Mouse (Mus musculus) hindbrain, postnatal 0 days (tissue): ENCODE data around the gene Orc3. TPM values are rescaled to one million over a fixed set of nuclear protein-coding genes. Genes with fewer than 3 reads are reported as not detected.

Experiments used
- ATAC-seq: fragments of 200-750 bp; cut with Nextera tagmentation; 2 replicates; pipeline ENCODE4 v1.8.0; 2017; ENCODE audit warnings: mild to moderate bottlenecking, moderate TSS enrichment, moderate library complexity
- DNase-seq: peaks from one replicate; pipeline ENCODE4 v3.0.0-alpha.2; 2015; ENCODE audit warnings: low spot score
- H3K27ac ChIP-seq: fragments of 300-500 bp; sonication (generic); 2 replicates; pipeline ENCODE4 v1.5.1; 2014; ENCODE audit warnings: mild to moderate bottlenecking
- H3K27me3 ChIP-seq: fragments of 300-500 bp; sonication (generic); 2 replicates; pipeline ENCODE4 v1.6.1; 2014; ENCODE audit warnings: low read length, mixed read lengths; ENCODE audit not compliant: insufficient read depth
- H3K36me3 ChIP-seq: fragments of 300-500 bp; sonication (generic); 2 replicates; pipeline ENCODE4 v1.6.1; 2014; ENCODE audit warnings: low read length, mixed read lengths; ENCODE audit not compliant: insufficient read depth
- H3K4me1 ChIP-seq: fragments of 300-500 bp; sonication (generic); 2 replicates; pipeline ENCODE4 v1.6.1; 2014; ENCODE audit warnings: antibody characterized with exemption, low read length, mixed read lengths; ENCODE audit not compliant: insufficient read depth
- H3K4me2 ChIP-seq: fragments of 300-500 bp; sonication (generic); 2 replicates; pipeline ENCODE4 v1.6.1; 2014; ENCODE audit warnings: low read depth, mild to moderate bottlenecking, low read length, moderate library complexity, mixed read lengths
- H3K4me3 ChIP-seq: fragments of 300-500 bp; sonication (generic); 2 replicates; pipeline ENCODE4 v1.5.1; 2014; ENCODE audit warnings: low read length
- H3K9ac ChIP-seq: fragments of 300-500 bp; sonication (generic); replicated peaks from 2 replicates; pipeline ENCODE4 v1.6.1; 2014; ENCODE audit warnings: mild to moderate bottlenecking, low read length, moderate library complexity, mixed read lengths
- H3K9me3 ChIP-seq: fragments of 300-500 bp; sonication (generic); 2 replicates; pipeline ENCODE4 v1.6.1; 2016; ENCODE audit warnings: low read length, mixed read lengths
- CTCF ChIP-seq: IDR thresholded peaks from 2 replicates; pipeline ENCODE4 v1.5.1; 2016; ENCODE audit warnings: antibody characterized with exemption, control low read depth, low read depth
- WGBS: fragments of 180-500 bp; shearing (Covaris S2); extraction: QIAGEN DNeasy Blood & Tissue Kit; methylation state at CpG from one replicate; pipeline ENCODE4 v1.1.7; 2014; 5-methylcytosine and 5-hydroxymethylcytosine counted together
- polyA plus RNA-seq: library from polyadenylated mRNA; unstranded; fragments of >200 nt; fragmentation: Nextera tagmentation; extraction: Ambion mirVana; gene quantifications from 2 replicates; pipeline ENCODE4 v1.2.1, GENCODE M21; 2015
- total RNA-seq: library from RNA; depleted of rRNA; stranded (reverse); fragments of >200 nt; gene quantifications from 2 replicates; pipeline ENCODE4 v1.2.3, GENCODE M21; 2014

Orc3 gene
- total and polyA plus RNA-seq, 2 experiments from 2014 or later, result 61.8 to 68.0 TPM

DNA sequence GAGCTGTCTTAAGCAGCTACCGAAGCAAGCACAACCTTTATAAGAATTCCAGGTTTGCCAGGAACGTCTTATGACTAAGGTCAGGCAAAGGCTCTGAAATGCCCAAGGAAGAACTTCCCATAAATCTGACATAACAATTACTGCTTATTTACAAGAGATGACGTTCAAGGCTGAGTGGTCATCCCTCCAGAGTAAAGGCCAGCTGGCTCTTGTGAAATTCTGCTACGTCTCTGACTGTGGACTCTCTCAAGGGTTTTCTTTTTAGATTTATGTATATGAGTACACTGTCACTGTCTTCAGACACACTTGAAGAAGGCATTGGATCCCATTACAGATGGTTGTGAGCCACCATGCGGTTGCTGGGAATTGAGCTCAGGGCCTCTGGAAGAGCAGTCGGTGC is 11.7 kb upstream of the Orc3 start:
- H3K36me3 ChIP-seq, result peaks cover 25% of the 10 kb centered on the region; the same call in 1 of the 2 replicates
- WGBS, result 92% methylated on average over 6 of the region's 6 CpGs
- H3K9me3 ChIP-seq, result no peaks in the 10 kb centered on the region

GRCm38 (mm10) chr4:34625556-34625955 is 10.8 kb upstream of the Orc3 start:
- no peak for TF ChIP-seq CTCF
- Histone ChIP-seq H3K9ac (no peak overlapping the region), H3K36me3 (peaks cover 21% of the 10 kb centered on the region; the same call in 1 of the 2 replicates), H3K9me3 (no peaks in the 10 kb centered on the region), H3K4me2 (no peak overlapping the region), H3K4me1 (no peaks in the 10 kb centered on the region), H3K27ac (no peak overlapping the region), H3K4me3 (no peak overlapping the region), H3K27me3 (no peaks in the 10 kb centered on the region)
- WGBS, result 95% methylated on average over 4 of the region's 4 CpGs
- ATAC-seq (no peak), DNase-seq (no peak)

More for the DNA sequence above, 11.7 kb upstream of the Orc3 start:
- no peak overlapping the region for H3K4me2 ChIP-seq
- H3K27ac ChIP-seq, result no peak overlapping the region
- H3K4me3 ChIP-seq, result no peak overlapping the region
- ATAC-seq (no peak), DNase-seq (no peak)
- no peak for TF ChIP-seq CTCF
- H3K4me1 ChIP-seq, result no peaks in the 10 kb centered on the region
- H3K27me3 ChIP-seq, result no peaks in the 10 kb centered on the region
- H3K9ac ChIP-seq, result no peak overlapping the region

GRCm38 (mm10) chr4:34616146-34616545 is 1.4 kb upstream of the Orc3 start:
- H3K4me2 ChIP-seq, result peak overlapping the region; percentile 82
- TF ChIP-seq CTCF, result no peak
- 47% methylated on average over 8 of the region's 8 CpGs for WGBS
- peaks cover 17% of the 10 kb centered on the region for H3K4me1 ChIP-seq
- H3K9me3 ChIP-seq, result no peaks in the 10 kb centered on the region
- peak overlapping the region; percentile 65 for H3K4me3 ChIP-seq
- H3K36me3 ChIP-seq, result no peaks in the 10 kb centered on the region
- peak overlapping the region; percentile 45; the same call in 1 of the 2 replicates for H3K27ac ChIP-seq
- H3K27me3 ChIP-seq, result no peaks in the 10 kb centered on the region
- peak overlapping the region; percentile 73; the same call in 1 of the 2 replicates for H3K9ac ChIP-seq
- no peak for ATAC-seq
- no peak for DNase-seq

DNA sequence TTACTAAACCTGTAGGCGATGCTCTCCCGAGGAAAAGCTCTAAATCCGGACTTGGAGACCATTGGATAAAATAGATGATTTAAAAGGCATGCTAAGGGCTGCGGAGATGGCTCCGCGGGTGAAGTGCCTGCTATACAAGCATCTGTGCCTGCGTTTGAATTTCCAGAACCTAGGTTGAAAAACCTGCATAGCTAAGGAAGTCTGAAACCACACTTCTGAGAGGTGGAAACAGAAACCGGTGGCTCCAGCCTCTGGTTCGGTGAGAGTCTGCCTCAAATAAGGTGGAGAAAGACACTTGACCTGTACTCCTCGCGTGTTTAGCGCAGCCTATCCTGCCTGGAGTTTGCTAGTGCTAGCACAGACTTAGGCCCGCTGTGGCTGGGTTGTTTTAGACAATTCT is 559 bp upstream of the Orc3 start:
- 2% methylated on average over 13 of the region's 13 CpGs for WGBS
- no peak for TF ChIP-seq CTCF

GRCm38 (mm10) chr4:34613571-34614145 is 1.1 kb downstream of the Orc3 start:
- H3K27me3 ChIP-seq, result no peaks in the 10 kb centered on the region
- no peak for ATAC-seq
- H3K4me3 ChIP-seq, result peak overlapping the region; percentile 65
- peaks cover 5% of the 10 kb centered on the region; the same call in 1 of the 2 replicates for H3K36me3 ChIP-seq
- no peak overlapping the region for H3K27ac ChIP-seq
- H3K4me1 ChIP-seq, result peaks cover 17% of the 10 kb centered on the region
- peak overlapping the region; percentile 73 for H3K9ac ChIP-seq
- peak overlapping the region; percentile 82 for H3K4me2 ChIP-seq
- TF ChIP-seq CTCF, result no peak
- H3K9me3 ChIP-seq, result no peaks in the 10 kb centered on the region
- DNase-seq, result no peak
- WGBS, result 61% methylated on average over 6 of the region's 6 CpGs

More for the DNA sequence above, 559 bp upstream of the Orc3 start:
- Histone ChIP-seq H3K9ac (peak overlapping the region; percentile 73), H3K9me3 (no peaks in the 10 kb centered on the region), H3K4me2 (peak overlapping the region; percentile 82), H3K27ac (peak overlapping the region; percentile 88; the same call in 1 of the 2 replicates), H3K4me3 (peak overlapping the region; percentile 65), H3K4me1 (peaks cover 17% of the 10 kb centered on the region), H3K36me3 (no peaks in the 10 kb centered on the region), H3K27me3 (no peaks in the 10 kb centered on the region)
- DNase-seq (peak; percentile 41), ATAC-seq (peak; percentile 12; the same call in 1 of the 2 replicates)

DNA sequence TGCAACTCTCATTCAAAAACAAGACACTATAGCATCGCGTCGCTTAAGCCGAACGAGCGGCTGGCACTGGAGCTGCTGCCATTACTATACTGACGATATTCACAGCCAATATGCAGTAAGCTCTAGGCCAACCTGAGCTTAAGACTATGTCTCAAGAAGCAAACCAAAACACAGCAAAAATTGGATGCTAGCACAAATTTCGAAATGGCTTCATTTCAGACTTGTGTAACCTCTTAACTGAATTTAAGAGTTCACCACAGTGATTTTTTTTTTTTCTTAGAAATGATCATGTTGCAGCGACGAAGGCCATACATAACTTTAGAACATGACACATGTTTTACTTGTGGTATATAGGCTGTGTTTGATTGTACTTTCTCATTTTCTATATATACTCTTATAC is 8.1 kb downstream of the Orc3 start:
- no peak for TF ChIP-seq CTCF
- no peaks in the 10 kb centered on the region for H3K4me1 ChIP-seq
- no peaks in the 10 kb centered on the region for H3K27me3 ChIP-seq
- H3K9ac ChIP-seq, result no peak overlapping the region
- H3K27ac ChIP-seq, result no peak overlapping the region
- H3K9me3 ChIP-seq, result no peaks in the 10 kb centered on the region
- 95% methylated on average over 10 of the region's 10 CpGs for WGBS
- DNase-seq, result no peak
- no peak for ATAC-seq
- peaks cover 13% of the 10 kb centered on the region; the same call in 1 of the 2 replicates for H3K36me3 ChIP-seq
- H3K4me3 ChIP-seq, result no peak overlapping the region
- H3K4me2 ChIP-seq, result no peak overlapping the region

GRCm38 (mm10) chr4:34603123-34603522 is 11.6 kb downstream of the Orc3 start:
- H3K36me3 ChIP-seq, result peaks cover 16% of the 10 kb centered on the region
- 62% methylated on average over 6 of the region's 6 CpGs for WGBS
- DNase-seq (peak; percentile 48), ATAC-seq (peak; percentile 83)
- H3K4me1 ChIP-seq, result no peaks in the 10 kb centered on the region
- TF ChIP-seq CTCF, result no peak
- H3K27ac ChIP-seq, result no peak overlapping the region
- H3K9me3 ChIP-seq, result no peaks in the 10 kb centered on the region
- H3K4me2 ChIP-seq, result no peak overlapping the region
- H3K4me3 ChIP-seq, result no peak overlapping the region
- no peaks in the 10 kb centered on the region for H3K27me3 ChIP-seq
- H3K9ac ChIP-seq, result no peak overlapping the region
